Mouse (Mus musculus): ENCODE measurements around the gene Pls3. TPM values are rescaled to one million over a fixed set of nuclear protein-coding genes. Genes with fewer than 3 reads are reported as not detected.

Pls3 gene
- 150 and 182 TPM in 2 replicates for polyA plus RNA-seq (2015; fragmentation: Nextera tagmentation; extraction: Ambion mirVana)

- H3K36me3 ChIP-seq (ENCODE audit: insufficient read depth, low read length): no peaks in the 10 kb centered on the region
- 12% methylated on average over 32 of the region's 45 CpGs for WGBS
- peak within 1 kb of the TSS; percentile 58 for H3K9ac ChIP-seq (replicated peaks; ENCODE audit: low read depth)
- peak; percentile 94 for DNase-seq (ENCODE audit: low spot score)
- H3K9me3 ChIP-seq (ENCODE audit: low read length): no peaks in the 10 kb centered on the region
- H3K4me3 ChIP-seq (ENCODE audit: low read depth, low read length): peak within 1 kb of the TSS; percentile 55
- no peaks in the 10 kb centered on the region for H3K4me1 ChIP-seq (ENCODE audit: insufficient read depth, low read depth, low read length)
- peak within 1 kb of the TSS; percentile 50 for H3K4me2 ChIP-seq (replicated peaks; ENCODE audit: low read depth, low read length)
- peak; percentile 98 for ATAC-seq
- no peaks in the 10 kb centered on the region for H3K27me3 ChIP-seq (replicated peaks; ENCODE audit: insufficient read depth, low read length)
- TF ChIP-seq EP300 (IDR thresholded peaks at IDR 0.05) (no peak), CTCF (IDR thresholded peaks at IDR 0.05) (no peak)
- peak within 1 kb of the TSS; percentile 92 for H3K27ac ChIP-seq (ENCODE audit: low read length)
Measured at GRCm38 (mm10) chrX:75874332-75875291, at the start of gene Pls3. TSS of gene Pls3 (minus strand) at chrX:75875182.

GRCm38 (mm10) chrX:75895716-75896115 is 20.7 kb upstream of the Pls3 start:
- 34% methylated on average over 6 of the region's 6 CpGs for WGBS
- Histone ChIP-seq H3K4me1 (ENCODE audit: insufficient read depth, low read depth, low read length) (no peaks in the 10 kb centered on the region), H3K36me3 (ENCODE audit: insufficient read depth, low read length) (no peaks in the 10 kb centered on the region), H3K4me3 (ENCODE audit: low read depth, low read length) (no peak overlapping the region), H3K9ac (replicated peaks; ENCODE audit: low read depth) (no peak overlapping the region), H3K4me2 (replicated peaks; ENCODE audit: low read depth, low read length) (no peak overlapping the region), H3K27me3 (replicated peaks; ENCODE audit: insufficient read depth, low read length) (no peaks in the 10 kb centered on the region), H3K27ac (ENCODE audit: low read length) (no peak overlapping the region), H3K9me3 (ENCODE audit: low read length) (no peaks in the 10 kb centered on the region)
- peak; percentile 22 for DNase-seq (ENCODE audit: low spot score)
- TF ChIP-seq CTCF (IDR thresholded peaks at IDR 0.05) (no peak), EP300 (IDR thresholded peaks at IDR 0.05) (no peak)
- no peak; the same call in 1 of the 2 replicates for ATAC-seq

- Histone ChIP-seq H3K27me3 (replicated peaks; ENCODE audit: insufficient read depth, low read length) (no peaks in the 10 kb centered on the region), H3K4me2 (replicated peaks; ENCODE audit: low read depth, low read length) (peak overlapping the region; percentile 50), H3K27ac (ENCODE audit: low read length) (no peak overlapping the region; the same call in 1 of the 2 replicates), H3K9me3 (ENCODE audit: low read length) (no peaks in the 10 kb centered on the region), H3K36me3 (ENCODE audit: insufficient read depth, low read length) (no peaks in the 10 kb centered on the region), H3K4me1 (ENCODE audit: insufficient read depth, low read depth, low read length) (no peaks in the 10 kb centered on the region), H3K9ac (replicated peaks; ENCODE audit: low read depth) (no peak overlapping the region), H3K4me3 (ENCODE audit: low read depth, low read length) (peak overlapping the region; percentile 55)
- ATAC-seq (no peak), DNase-seq (ENCODE audit: low spot score) (peak; percentile 20)
- TF ChIP-seq EP300 (IDR thresholded peaks at IDR 0.05) (no peak), CTCF (IDR thresholded peaks at IDR 0.05) (no peak)
- 15% methylated on average over 5 of the region's 5 CpGs for WGBS
Measured at GRCm38 (mm10) chrX:75875566-75875965, 584 bp upstream of the Pls3 start.

- Histone ChIP-seq H3K27ac (ENCODE audit: low read length) (peak overlapping the region; percentile 92), H3K4me2 (replicated peaks; ENCODE audit: low read depth, low read length) (peak overlapping the region; percentile 50), H3K27me3 (replicated peaks; ENCODE audit: insufficient read depth, low read length) (no peaks in the 10 kb centered on the region), H3K9ac (replicated peaks; ENCODE audit: low read depth) (no peak overlapping the region), H3K4me1 (ENCODE audit: insufficient read depth, low read depth, low read length) (no peaks in the 10 kb centered on the region), H3K36me3 (ENCODE audit: insufficient read depth, low read length) (no peaks in the 10 kb centered on the region), H3K9me3 (ENCODE audit: low read length) (no peaks in the 10 kb centered on the region), H3K4me3 (ENCODE audit: low read depth, low read length) (peak overlapping the region; percentile 55)
- WGBS: 3% methylated on average over 15 of the region's 15 CpGs
- TF ChIP-seq CTCF (IDR thresholded peaks at IDR 0.05) (peak; percentile 49), EP300 (IDR thresholded peaks at IDR 0.05) (no peak)
- peak; percentile 58 for DNase-seq (ENCODE audit: low spot score)
- ATAC-seq: peak; percentile 28
Measured at GRCm38 (mm10) chrX:75873813-75874212, 1.2 kb downstream of the Pls3 start.

- Histone ChIP-seq H3K4me3 (ENCODE audit: low read depth, low read length) (peak overlapping the region; percentile 55; the same call in 1 of the 2 replicates), H3K27ac (ENCODE audit: low read length) (peak overlapping the region; percentile 92; the same call in 1 of the 2 replicates), H3K4me2 (replicated peaks; ENCODE audit: low read depth, low read length) (peak overlapping the region; percentile 50), H3K9me3 (ENCODE audit: low read length) (no peaks in the 10 kb centered on the region), H3K4me1 (ENCODE audit: insufficient read depth, low read depth, low read length) (no peaks in the 10 kb centered on the region), H3K36me3 (ENCODE audit: insufficient read depth, low read length) (no peaks in the 10 kb centered on the region), H3K27me3 (replicated peaks; ENCODE audit: insufficient read depth, low read length) (no peaks in the 10 kb centered on the region), H3K9ac (replicated peaks; ENCODE audit: low read depth) (no peak overlapping the region)
- DNase-seq (ENCODE audit: low spot score): no peak
- ATAC-seq: no peak
- WGBS: 54% methylated on average over 4 of the region's 4 CpGs
- TF ChIP-seq EP300 (IDR thresholded peaks at IDR 0.05) (no peak), CTCF (IDR thresholded peaks at IDR 0.05) (no peak)
Measured at GRCm38 (mm10) chrX:75873253-75873652, 1.7 kb downstream of the Pls3 start.

GRCm38 (mm10) chrX:75871855-75872254 is 3.1 kb downstream of the Pls3 start:
- H3K36me3 ChIP-seq (ENCODE audit: insufficient read depth, low read length): no peaks in the 10 kb centered on the region
- no peak for TF ChIP-seq EP300 (IDR thresholded peaks at IDR 0.05)
- TF ChIP-seq CTCF (IDR thresholded peaks at IDR 0.05): peak; percentile 30
- no peak overlapping the region for H3K9ac ChIP-seq (replicated peaks; ENCODE audit: low read depth)
- ATAC-seq: no peak
- H3K9me3 ChIP-seq (ENCODE audit: low read length): no peaks in the 10 kb centered on the region
- no peak overlapping the region for H3K4me2 ChIP-seq (replicated peaks; ENCODE audit: low read depth, low read length)
- H3K27me3 ChIP-seq (replicated peaks; ENCODE audit: insufficient read depth, low read length): no peaks in the 10 kb centered on the region
- H3K4me3 ChIP-seq (ENCODE audit: low read depth, low read length): no peak overlapping the region
- DNase-seq (ENCODE audit: low spot score): peak; percentile 12
- 65% methylated on average over 2 of the region's 2 CpGs for WGBS
- no peak overlapping the region for H3K27ac ChIP-seq (ENCODE audit: low read length)
- H3K4me1 ChIP-seq (ENCODE audit: insufficient read depth, low read depth, low read length): no peaks in the 10 kb centered on the region

Measured in lung, postnatal 0 days (tissue).